Mouse (Mus musculus) limb, embryonic 14.5 days (tissue): ENCODE measurements at regions not wholly inside any gene's neighbourhood (a gene's known extent, or its start where the extent isn't known, plus 50 kb on each side); places are given as distances from the start of the nearest gene placed in this dataset.

ENCODE experiments used
- ATAC-seq: fragments of 200-750 bp; cut with Nextera tagmentation; 2 replicates; pipeline ENCODE4 v1.8.0; 2017; ENCODE audit warnings: low read depth, moderate number of reproducible peaks, moderate TSS enrichment; ENCODE audit not compliant: low FRiP score
- DNase-seq: peaks from one replicate; pipeline ENCODE4 v3.0.0-alpha.2; 2015; ENCODE audit warnings: low spot score
- H3K27ac ChIP-seq: fragments of 300-500 bp; sonication (generic); replicated peaks from 2 replicates; pipeline ENCODE4 v1.5.1; 2014; ENCODE audit warnings: low read depth, mild to moderate bottlenecking, low read length, moderate library complexity, mixed read lengths
- H3K27me3 ChIP-seq: fragments of 300-500 bp; sonication (generic); 2 replicates; pipeline ENCODE4 v1.6.1; 2014; ENCODE audit warnings: low read length, mixed read lengths; ENCODE audit not compliant: control insufficient read depth, insufficient read depth
- H3K36me3 ChIP-seq: fragments of 300-500 bp; sonication (generic); 2 replicates; pipeline ENCODE4 v1.6.1; 2014; ENCODE audit warnings: mild to moderate bottlenecking, low read length, moderate library complexity, mixed read lengths; ENCODE audit not compliant: control insufficient read depth, insufficient read depth
- H3K4me1 ChIP-seq: fragments of 300-500 bp; sonication (generic); 2 replicates; pipeline ENCODE4 v1.6.1; 2014; ENCODE audit warnings: antibody characterized with exemption, low read length, mixed read lengths; ENCODE audit not compliant: control insufficient read depth, insufficient read depth
- H3K4me2 ChIP-seq: fragments of 300-500 bp; sonication (generic); replicated peaks from 2 replicates; pipeline ENCODE4 v1.6.1; 2014; ENCODE audit warnings: low read depth, mild to moderate bottlenecking, low read length, moderate library complexity; ENCODE audit not compliant: severe bottlenecking
- H3K4me3 ChIP-seq: fragments of 300-500 bp; sonication (generic); replicated peaks from 2 replicates; pipeline ENCODE4 v1.5.1; 2014; ENCODE audit warnings: low read length
- H3K9ac ChIP-seq: fragments of 300-500 bp; sonication (generic); 2 replicates; pipeline ENCODE4 v1.6.1; 2014; ENCODE audit warnings: mild to moderate bottlenecking, low read depth, low read length, moderate library complexity; ENCODE audit not compliant: severe bottlenecking
- H3K9me3 ChIP-seq: fragments of 300-500 bp; sonication (generic); 2 replicates; pipeline ENCODE4 v1.6.1; 2016; ENCODE audit warnings: low read length; ENCODE audit not compliant: control insufficient read depth
- POLR2A ChIP-seq: fragments of 200-500 bp; IDR thresholded peaks from 2 replicates; pipeline ENCODE4 v1.8.0; 2012; ENCODE audit warnings: inconsistent platforms, mild to moderate bottlenecking, moderate library complexity, borderline replicate concordance; ENCODE audit not compliant: insufficient read depth, insufficient read length; ENCODE audit errors: extremely low read depth
- WGBS: fragments of 180-500 bp; shearing (Covaris S2); extraction: QIAGEN DNeasy Blood & Tissue Kit; methylation state at CpG from one replicate; pipeline ENCODE4 v1.1.7; 2014; 5-methylcytosine and 5-hydroxymethylcytosine counted together

- DNase-seq, result no peak
- no peak for TF ChIP-seq POLR2A
- WGBS, result 71% methylated on average over 23 of the region's 23 CpGs
- H3K4me1 ChIP-seq, result no peaks in the 10 kb centered on the region
- ATAC-seq, result no peak
- H3K4me3 ChIP-seq, result no peak overlapping the region
- no peaks in the 10 kb centered on the region for H3K9me3 ChIP-seq
- H3K36me3 ChIP-seq, result no peaks in the 10 kb centered on the region
- H3K4me2 ChIP-seq, result no peak overlapping the region
- no peak overlapping the region for H3K27ac ChIP-seq
- no peaks in the 10 kb centered on the region for H3K27me3 ChIP-seq
- no peak overlapping the region for H3K9ac ChIP-seq
These were observed 336.7 kb upstream of the Pfkp start for GRCm38 (mm10) chr13:6985012-6985996.

- Histone ChIP-seq H3K4me3 (no peak overlapping the region), H3K9ac (no peak overlapping the region), H3K4me1 (no peaks in the 10 kb centered on the region), H3K27ac (no peak overlapping the region), H3K9me3 (no peaks in the 10 kb centered on the region), H3K4me2 (no peak overlapping the region), H3K36me3 (no peaks in the 10 kb centered on the region), H3K27me3 (no peaks in the 10 kb centered on the region)
- no peak for TF ChIP-seq POLR2A
- 72% methylated on average over 3 of the region's 3 CpGs for WGBS
- no peak for DNase-seq
- no peak for ATAC-seq
These were observed 307.1 kb upstream of the Pfkp start for GRCm38 (mm10) chr13:6955713-6956112.

- ATAC-seq (no peak), DNase-seq (no peak)
- H3K36me3 ChIP-seq, result no peaks in the 10 kb centered on the region
These were observed 275.6 kb upstream of the Pfkp start for GRCm38 (mm10) chr13:6924136-6924535.

GRCm38 (mm10) chr13:6922357-6922721 lies 273.8 kb upstream of the Pfkp start:
- DNase-seq, result no peak
- 56% methylated on average over 2 of the region's 2 CpGs for WGBS
- Histone ChIP-seq H3K9me3 (no peaks in the 10 kb centered on the region), H3K4me3 (no peak overlapping the region), H3K27ac (no peak overlapping the region), H3K4me1 (no peaks in the 10 kb centered on the region), H3K27me3 (no peaks in the 10 kb centered on the region), H3K4me2 (no peak overlapping the region), H3K9ac (no peak overlapping the region), H3K36me3 (no peaks in the 10 kb centered on the region)
- TF ChIP-seq POLR2A, result no peak
- ATAC-seq, result no peak

More at GRCm38 (mm10) chr13:6924136-6924535, 275.6 kb upstream of the Pfkp start:
- H3K27ac ChIP-seq, result no peak overlapping the region
- TF ChIP-seq POLR2A, result no peak
- H3K9ac ChIP-seq, result no peak overlapping the region
- no peaks in the 10 kb centered on the region for H3K27me3 ChIP-seq
- H3K4me2 ChIP-seq, result no peak overlapping the region
- H3K4me3 ChIP-seq, result no peak overlapping the region
- H3K9me3 ChIP-seq, result no peaks in the 10 kb centered on the region
- H3K4me1 ChIP-seq, result no peaks in the 10 kb centered on the region

GRCm38 (mm10) chr13:6921691-6922356 lies 273.2 kb upstream of the Pfkp start:
- ATAC-seq, result no peak
- no peaks in the 10 kb centered on the region for H3K36me3 ChIP-seq
- WGBS, result 57% methylated on average over 6 of the region's 6 CpGs
- H3K27me3 ChIP-seq, result no peaks in the 10 kb centered on the region
- H3K9me3 ChIP-seq, result no peaks in the 10 kb centered on the region
- no peak overlapping the region for H3K4me2 ChIP-seq
- no peak overlapping the region for H3K9ac ChIP-seq
- DNase-seq, result no peak
- no peak overlapping the region for H3K27ac ChIP-seq
- H3K4me3 ChIP-seq, result no peak overlapping the region
- no peaks in the 10 kb centered on the region for H3K4me1 ChIP-seq
- TF ChIP-seq POLR2A, result no peak
